Mouse (Mus musculus): ENCODE data around the gene Tmem138. TPM values are rescaled to one million over a fixed set of nuclear protein-coding genes. Genes with fewer than 3 reads are reported as not detected.

The Tmem138 gene
- polyA plus RNA-seq, 1 experiment from 2014 or later: 19.4 TPM

GRCm38 (mm10) chr19:10590301-10590700 is 13.1 kb upstream of the Tmem138 start:
- Histone ChIP-seq H3K4me3 (ENCODE audit: low read depth, low read length) (no peak overlapping the region), H3K27me3 (replicated peaks; ENCODE audit: insufficient read depth, low read length) (no peaks in the 10 kb centered on the region), H3K36me3 (ENCODE audit: insufficient read depth, low read length) (peaks cover 23% of the 10 kb centered on the region), H3K9me3 (ENCODE audit: low read length) (no peaks in the 10 kb centered on the region), H3K9ac (replicated peaks; ENCODE audit: low read depth) (no peak overlapping the region), H3K4me1 (ENCODE audit: insufficient read depth, low read depth, low read length) (no peaks in the 10 kb centered on the region), H3K4me2 (replicated peaks; ENCODE audit: low read depth, low read length) (no peak overlapping the region), H3K27ac (ENCODE audit: low read length) (no peak overlapping the region)
- no peak for ATAC-seq
- TF ChIP-seq EP300 (IDR thresholded peaks at IDR 0.05) (no peak), CTCF (IDR thresholded peaks at IDR 0.05) (no peak)
- 67% methylated on average over 3 of the region's 3 CpGs for WGBS
- DNase-seq (ENCODE audit: low spot score): no peak

- Histone ChIP-seq H3K4me1 (ENCODE audit: insufficient read depth, low read depth, low read length) (no peaks in the 10 kb centered on the region), H3K27me3 (replicated peaks; ENCODE audit: insufficient read depth, low read length) (no peaks in the 10 kb centered on the region), H3K9ac (replicated peaks; ENCODE audit: low read depth) (no peak overlapping the region), H3K36me3 (ENCODE audit: insufficient read depth, low read length) (peaks cover 26% of the 10 kb centered on the region), H3K4me2 (replicated peaks; ENCODE audit: low read depth, low read length) (no peak overlapping the region), H3K4me3 (ENCODE audit: low read depth, low read length) (no peak overlapping the region), H3K27ac (ENCODE audit: low read length) (no peak overlapping the region), H3K9me3 (ENCODE audit: low read length) (no peaks in the 10 kb centered on the region)
- DNase-seq (ENCODE audit: low spot score) (no peak), ATAC-seq (no peak)
- no peak for TF ChIP-seq EP300 (IDR thresholded peaks at IDR 0.05)
- TF ChIP-seq CTCF (IDR thresholded peaks at IDR 0.05): no peak
- 58% methylated on average over 5 of the region's 5 CpGs for WGBS
Observed at GRCm38 (mm10) chr19:10589127-10589857, 12.1 kb upstream of the Tmem138 start.

DNA sequence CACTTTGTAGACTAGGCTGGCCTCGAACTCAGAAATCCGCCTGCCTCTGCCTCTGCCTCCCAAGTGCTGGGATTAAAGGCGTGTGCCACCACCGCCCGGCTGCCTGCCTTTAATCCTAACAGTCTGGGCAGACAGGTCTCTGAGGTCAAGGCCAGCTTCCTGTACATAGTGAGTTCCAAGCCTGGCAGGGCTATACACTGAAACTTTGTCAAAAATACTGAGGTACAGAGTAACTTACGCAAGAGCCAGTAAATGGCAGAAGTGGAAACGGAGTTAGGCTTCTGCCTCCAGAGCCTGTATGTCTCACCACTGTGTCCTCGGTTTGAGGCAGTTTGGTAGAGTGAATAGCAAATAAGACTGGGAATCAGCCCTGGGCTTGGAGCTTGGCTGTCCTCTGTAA is 10.1 kb upstream of the Tmem138 start:
- TF ChIP-seq EP300 (IDR thresholded peaks at IDR 0.05) (no peak), CTCF (IDR thresholded peaks at IDR 0.05) (no peak)
- Histone ChIP-seq H3K4me1 (ENCODE audit: insufficient read depth, low read depth, low read length) (no peaks in the 10 kb centered on the region), H3K27me3 (replicated peaks; ENCODE audit: insufficient read depth, low read length) (no peaks in the 10 kb centered on the region), H3K9me3 (ENCODE audit: low read length) (no peaks in the 10 kb centered on the region), H3K27ac (ENCODE audit: low read length) (no peak overlapping the region), H3K4me2 (replicated peaks; ENCODE audit: low read depth, low read length) (no peak overlapping the region), H3K9ac (replicated peaks; ENCODE audit: low read depth) (no peak overlapping the region), H3K36me3 (ENCODE audit: insufficient read depth, low read length) (peaks cover 26% of the 10 kb centered on the region), H3K4me3 (ENCODE audit: low read depth, low read length) (no peak overlapping the region)
- 81% methylated on average over 8 of the region's 8 CpGs for WGBS
- ATAC-seq (no peak), DNase-seq (ENCODE audit: low spot score) (no peak)

DNA sequence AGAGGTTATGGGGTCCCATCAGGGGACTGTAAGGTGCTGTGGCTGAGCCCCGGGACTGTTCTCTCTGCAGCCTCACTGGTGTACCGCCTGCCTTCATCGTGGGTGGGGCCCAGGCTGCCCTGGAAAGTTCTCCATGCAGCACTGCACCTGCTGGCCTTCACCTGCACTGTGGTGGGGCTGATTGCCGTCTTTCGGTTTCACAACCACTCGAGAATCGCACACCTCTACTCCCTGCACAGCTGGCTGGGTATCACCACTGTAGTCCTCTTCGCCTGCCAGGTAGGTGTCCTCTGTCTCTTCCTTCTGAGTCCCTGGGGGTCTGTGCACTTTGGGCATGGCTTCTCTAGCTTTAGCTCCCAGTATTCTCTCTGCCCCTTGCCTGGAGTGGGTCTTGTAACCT is 8.0 kb upstream of the Tmem138 start:
- no peak for ATAC-seq

GRCm38 (mm10) chr19:10583550-10584146 is 6.5 kb upstream of the Tmem138 start:
- no peaks in the 10 kb centered on the region for H3K9me3 ChIP-seq (ENCODE audit: low read length)
- no peaks in the 10 kb centered on the region for H3K27me3 ChIP-seq (replicated peaks; ENCODE audit: insufficient read depth, low read length)
- TF ChIP-seq CTCF (IDR thresholded peaks at IDR 0.05) (no peak), EP300 (IDR thresholded peaks at IDR 0.05) (no peak)
- WGBS: 45% methylated on average over 7 of the region's 7 CpGs
- H3K4me1 ChIP-seq (ENCODE audit: insufficient read depth, low read depth, low read length): no peaks in the 10 kb centered on the region
- no peak overlapping the region for H3K4me3 ChIP-seq (ENCODE audit: low read depth, low read length)
- H3K4me2 ChIP-seq (replicated peaks; ENCODE audit: low read depth, low read length): no peak overlapping the region
- H3K27ac ChIP-seq (ENCODE audit: low read length): no peak overlapping the region
- ATAC-seq (no peak), DNase-seq (ENCODE audit: low spot score) (no peak)
- no peak overlapping the region for H3K9ac ChIP-seq (replicated peaks; ENCODE audit: low read depth)
- H3K36me3 ChIP-seq (ENCODE audit: insufficient read depth, low read length): peaks cover 11% of the 10 kb centered on the region; the same call in 1 of the 2 replicates

More for the DNA sequence above, 8.0 kb upstream of the Tmem138 start:
- H3K4me1 ChIP-seq (ENCODE audit: insufficient read depth, low read depth, low read length): no peaks in the 10 kb centered on the region
- peaks cover 15% of the 10 kb centered on the region; the same call in 1 of the 2 replicates for H3K36me3 ChIP-seq (ENCODE audit: insufficient read depth, low read length)
- 76% methylated on average over 8 of the region's 8 CpGs for WGBS
- H3K27ac ChIP-seq (ENCODE audit: low read length): no peak overlapping the region
- TF ChIP-seq CTCF (IDR thresholded peaks at IDR 0.05) (no peak), EP300 (IDR thresholded peaks at IDR 0.05) (no peak)
- no peak overlapping the region for H3K4me2 ChIP-seq (replicated peaks; ENCODE audit: low read depth, low read length)
- H3K9ac ChIP-seq (replicated peaks; ENCODE audit: low read depth): no peak overlapping the region
- H3K4me3 ChIP-seq (ENCODE audit: low read depth, low read length): no peak overlapping the region
- no peak for DNase-seq (ENCODE audit: low spot score)
- H3K27me3 ChIP-seq (replicated peaks; ENCODE audit: insufficient read depth, low read length): no peaks in the 10 kb centered on the region
- H3K9me3 ChIP-seq (ENCODE audit: low read length): no peaks in the 10 kb centered on the region

- Histone ChIP-seq H3K9me3 (ENCODE audit: low read length) (no peaks in the 10 kb centered on the region), H3K27me3 (replicated peaks; ENCODE audit: insufficient read depth, low read length) (no peaks in the 10 kb centered on the region), H3K36me3 (ENCODE audit: insufficient read depth, low read length) (peaks cover 11% of the 10 kb centered on the region; the same call in 1 of the 2 replicates), H3K9ac (replicated peaks; ENCODE audit: low read depth) (no peak overlapping the region), H3K4me2 (replicated peaks; ENCODE audit: low read depth, low read length) (no peak overlapping the region), H3K4me1 (ENCODE audit: insufficient read depth, low read depth, low read length) (0 out of 2 replicates have a peak, but pooled peaks cover 2% of the 10 kb centered on the region), H3K27ac (ENCODE audit: low read length) (no peak overlapping the region), H3K4me3 (ENCODE audit: low read depth, low read length) (no peak overlapping the region)
- no peak for ATAC-seq
- DNase-seq (ENCODE audit: low spot score): no peak
- TF ChIP-seq EP300 (IDR thresholded peaks at IDR 0.05) (no peak), CTCF (IDR thresholded peaks at IDR 0.05) (no peak)
- 78% methylated on average over 6 of the region's 6 CpGs for WGBS
Observed at GRCm38 (mm10) chr19:10581984-10582383, 4.8 kb upstream of the Tmem138 start.
